Mouse (Mus musculus) embryonic fibroblast, embryonic 13.5 days (primary cell): ENCODE data around the gene Adamts18. TPM values are rescaled to one million over a fixed set of nuclear protein-coding genes. Genes with fewer than 3 reads are reported as not detected.
"Not testable (repeated sequence)": the region's sequence is repeated elsewhere in the genome, so short reads cannot be mapped to it uniquely, and the experiment has no call there.

Source experiments
- H3K27ac ChIP-seq: 2 replicates; pipeline ENCODE4 v1.5.1; 2012; ENCODE audit warnings: low read length, control low read depth, inconsistent platforms; ENCODE audit not compliant: insufficient read depth
- H3K4me1 ChIP-seq: 2 replicates; pipeline ENCODE4 v1.6.1; 2011; ENCODE audit warnings: low read length; ENCODE audit not compliant: control insufficient read depth, insufficient read depth
- H3K4me3 ChIP-seq: 2 replicates; pipeline ENCODE4 v1.5.1; 2011; ENCODE audit warnings: mild to moderate bottlenecking, control low read depth, low read length; ENCODE audit not compliant: insufficient read depth
- CTCF ChIP-seq: IDR thresholded peaks from 2 replicates; pipeline ENCODE4 v1.5.1; 2011; ENCODE audit warnings: mild to moderate bottlenecking, control low read depth, low read length, moderate library complexity, borderline replicate concordance; ENCODE audit not compliant: insufficient read depth
- POLR2A ChIP-seq: IDR thresholded peaks from 2 replicates; pipeline ENCODE4 v1.6.1; 2011; ENCODE audit warnings: low read depth, mild to moderate bottlenecking, control low read depth, low read length, moderate library complexity
- polyA plus RNA-seq: library from polyadenylated mRNA; stranded (reverse); fragments of >200 nt; gene quantifications from 2 replicates; pipeline ENCODE4 v1.2.4, GENCODE M21; 2011; ENCODE audit warnings: low read depth; ENCODE audit not compliant: missing spikeins, insufficient read length

The Adamts18 gene
- polyA plus RNA-seq, 1 experiment = 0.30 TPM

DNA sequence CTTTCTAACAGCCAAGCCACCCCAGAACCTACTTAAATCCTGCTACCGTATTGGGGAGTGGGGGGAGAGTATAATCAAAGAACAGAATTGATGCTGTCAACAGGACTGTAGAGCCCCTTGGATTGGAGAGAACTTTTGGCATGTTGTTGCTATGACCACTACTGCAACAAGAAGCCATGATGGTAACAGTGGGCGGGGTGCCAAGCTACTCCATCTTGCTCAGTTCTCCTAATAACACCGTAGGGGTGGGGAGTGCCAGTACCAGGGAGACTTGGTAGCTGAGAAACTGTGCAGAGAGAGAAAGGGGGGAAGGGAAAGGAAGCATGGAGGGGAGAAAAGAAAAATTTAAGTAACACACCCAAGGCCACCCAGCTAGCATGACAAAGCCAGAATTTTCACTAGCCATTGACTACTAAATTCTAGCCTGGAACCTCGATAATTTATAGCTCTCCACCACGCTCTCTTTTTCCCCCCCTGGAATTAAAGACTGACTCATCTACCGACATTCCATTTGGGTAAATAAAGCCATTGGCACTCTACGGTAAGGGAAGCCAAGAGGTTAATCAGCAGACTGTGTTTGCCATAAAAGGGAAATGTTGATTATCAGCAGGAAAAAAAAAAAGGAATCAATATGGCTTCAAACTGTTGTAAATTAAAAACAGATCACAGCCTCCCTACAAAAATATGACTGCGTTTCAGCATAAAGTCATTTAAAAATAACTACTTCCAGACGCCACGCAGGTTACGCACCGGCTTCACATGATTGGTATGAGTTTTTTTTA is 44.5 kb downstream of the Adamts18 start:
- TF ChIP-seq POLR2A (no peak), CTCF (no peak)
- Histone ChIP-seq H3K4me1 (peaks cover 15% of the 10 kb centered on the region), H3K4me3 (no peak overlapping the region), H3K27ac (peak overlapping the region; percentile 90)

DNA sequence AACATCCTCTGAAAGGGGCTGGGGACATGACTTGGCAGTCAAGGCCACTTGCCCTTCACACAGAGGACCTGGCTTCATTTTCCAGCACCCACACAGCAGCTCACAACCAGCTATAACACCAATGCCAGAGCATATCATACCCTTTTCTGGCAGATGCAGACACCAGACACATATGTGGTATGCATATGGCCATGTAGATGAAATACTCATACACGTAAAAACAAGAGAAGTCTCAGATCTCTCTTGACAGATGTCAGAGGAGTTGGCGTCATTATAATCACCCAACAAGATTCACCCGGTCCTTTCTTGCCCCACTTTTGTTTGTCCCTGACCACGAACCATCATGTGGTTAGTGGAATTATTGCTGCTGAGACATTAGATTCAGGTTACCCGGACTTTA is 47.0 kb downstream of the Adamts18 start:
- TF ChIP-seq POLR2A (no peak), CTCF (no peak)

GRCm38 (mm10) chr8:113800556-113800955 is 48.0 kb downstream of the Adamts18 start:
- peaks cover 15% of the 10 kb centered on the region for H3K4me1 ChIP-seq
- H3K27ac ChIP-seq, H3K4me3 ChIP-seq: not testable (repeated sequence)

More for the DNA sequence above, 47.0 kb downstream of the Adamts18 start:
- Histone ChIP-seq H3K4me1 (peaks cover 15% of the 10 kb centered on the region), H3K4me3 (no peak overlapping the region), H3K27ac (no peak overlapping the region)

DNA sequence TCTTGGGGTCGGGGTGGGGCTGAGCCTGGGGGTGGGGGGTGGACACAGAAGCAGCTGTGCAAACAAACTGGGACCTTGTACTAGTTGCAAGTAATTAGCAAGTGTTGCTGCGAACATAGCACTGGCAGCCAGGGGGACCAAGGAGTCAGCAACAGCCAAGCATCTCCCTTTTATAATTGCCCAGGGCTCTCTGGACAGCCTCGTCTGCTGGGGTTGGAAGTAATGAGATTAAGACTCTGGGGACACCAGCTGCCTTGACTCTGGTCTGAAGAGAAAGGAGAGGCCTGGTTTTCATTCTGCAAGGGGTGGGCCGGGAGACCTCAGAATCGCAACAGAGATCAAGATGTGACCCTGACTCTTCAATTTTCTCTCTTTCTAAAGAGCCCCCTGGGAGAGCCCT is 49.0 kb downstream of the Adamts18 start:
- TF ChIP-seq POLR2A (no peak), CTCF (no peak)
- Histone ChIP-seq H3K4me3 (no peak overlapping the region), H3K4me1 (peaks cover 11% of the 10 kb centered on the region), H3K27ac (no peak overlapping the region)

DNA sequence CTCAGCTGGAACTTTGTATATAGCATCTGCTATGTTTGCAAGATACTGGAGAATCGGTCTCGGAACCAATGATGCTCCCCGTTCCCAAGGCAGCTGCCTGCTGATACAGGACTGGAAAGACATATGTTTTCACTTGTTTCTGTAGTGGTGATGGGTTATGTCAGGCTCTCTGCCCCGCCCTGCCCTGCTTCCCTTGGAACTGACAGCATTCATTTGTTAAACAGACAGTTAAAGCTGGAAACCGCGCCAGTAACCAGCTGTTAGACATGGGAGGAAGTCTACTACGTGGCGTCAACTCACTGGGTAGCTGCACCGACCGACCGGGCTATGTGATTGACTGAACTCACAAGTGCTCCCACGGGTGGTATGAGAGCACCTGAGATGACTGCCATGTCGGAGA is 56.7 kb downstream of the Adamts18 start:
- TF ChIP-seq CTCF (no peak), POLR2A (no peak)
- Histone ChIP-seq H3K4me3 (no peak overlapping the region), H3K4me1 (no peaks in the 10 kb centered on the region), H3K27ac (no peak overlapping the region)

GRCm38 (mm10) chr8:113791061-113791460 is 57.5 kb downstream of the Adamts18 start:
- H3K4me3 ChIP-seq = no peak overlapping the region
- H3K4me1 ChIP-seq = no peaks in the 10 kb centered on the region
- TF ChIP-seq CTCF = no peak
- no peak for TF ChIP-seq POLR2A
- no peak overlapping the region for H3K27ac ChIP-seq

- H3K4me3 ChIP-seq = no peak overlapping the region
- no peak for TF ChIP-seq POLR2A
- TF ChIP-seq CTCF = no peak
- H3K4me1 ChIP-seq = no peaks in the 10 kb centered on the region
- no peak overlapping the region for H3K27ac ChIP-seq
Observed at GRCm38 (mm10) chr8:113783711-113784110, 64.8 kb downstream of the Adamts18 start.

DNA sequence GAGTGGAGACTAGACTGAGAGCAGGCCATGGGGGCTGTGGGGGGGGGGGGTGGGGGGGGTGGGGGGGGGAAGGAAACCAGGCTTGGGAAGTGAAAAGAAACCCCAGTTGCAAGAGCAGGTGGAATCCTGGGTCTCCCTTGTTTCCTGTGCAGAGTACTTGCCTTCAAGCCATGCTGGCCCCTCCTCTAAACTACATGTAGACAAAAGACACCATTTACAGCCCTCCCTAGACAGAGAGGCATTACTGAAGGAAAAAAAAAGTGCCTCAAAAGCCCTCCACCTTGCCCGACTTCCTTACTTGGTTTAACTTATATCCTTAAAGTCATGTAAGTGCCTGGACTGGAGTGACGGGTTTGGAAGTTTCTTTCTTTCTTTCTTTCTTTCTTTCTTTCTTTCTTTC is 67.0 kb downstream of the Adamts18 start:
- Histone ChIP-seq H3K4me1 (no peaks in the 10 kb centered on the region), H3K27ac (no peak overlapping the region), H3K4me3 (no peak overlapping the region)
- TF ChIP-seq POLR2A = no peak
- TF ChIP-seq CTCF = no peak

DNA sequence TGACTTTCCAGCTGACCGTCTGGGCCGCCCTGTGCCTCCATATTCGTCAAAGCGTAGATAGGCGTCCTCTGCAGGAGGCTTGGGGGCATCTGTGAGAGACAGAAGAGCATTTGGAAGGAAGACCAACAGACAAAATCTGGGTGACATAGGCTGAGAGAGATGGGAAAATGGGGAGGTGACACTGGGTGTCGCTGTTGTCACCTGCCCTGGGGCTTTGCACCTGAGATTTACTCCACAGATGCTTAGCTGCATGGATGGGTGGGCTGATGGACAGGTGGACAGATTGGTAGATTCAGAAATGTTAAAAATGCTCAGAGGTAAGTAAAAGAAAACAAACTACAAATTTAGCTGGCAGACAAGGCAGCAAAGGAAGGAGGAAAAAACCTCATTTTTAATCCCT is 73.2 kb downstream of the Adamts18 start:
- Histone ChIP-seq H3K4me3 (no peak overlapping the region), H3K4me1 (no peaks in the 10 kb centered on the region), H3K27ac (no peak overlapping the region)
- no peak for TF ChIP-seq CTCF
- TF ChIP-seq POLR2A = no peak

GRCm38 (mm10) chr8:113768861-113769410 is 79.6 kb downstream of the Adamts18 start:
- Histone ChIP-seq H3K4me1 (no peaks in the 10 kb centered on the region), H3K4me3 (no peak overlapping the region), H3K27ac (no peak overlapping the region)
- TF ChIP-seq POLR2A (no peak), CTCF (no peak)

DNA sequence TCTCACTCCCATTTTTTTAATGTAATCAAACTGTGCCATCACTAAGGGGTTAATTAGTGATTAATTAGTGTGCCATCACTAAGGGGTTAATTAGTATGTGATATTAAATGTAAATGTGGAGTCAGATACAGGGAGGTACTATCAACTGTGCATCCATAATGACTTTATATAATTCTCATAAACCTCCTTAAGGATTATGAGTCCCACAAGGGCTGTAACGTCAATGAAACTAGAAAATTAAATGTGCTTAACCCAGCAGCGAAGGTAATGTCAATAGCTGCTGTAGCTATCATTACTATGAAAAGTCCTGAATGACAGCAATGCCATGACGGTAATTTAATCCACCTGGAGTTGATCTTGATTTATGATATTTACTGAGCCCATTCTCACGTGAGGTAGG is 83.4 kb downstream of the Adamts18 start:
- H3K27ac ChIP-seq = no peak overlapping the region
- TF ChIP-seq CTCF (no peak), POLR2A (no peak)
- H3K4me1 ChIP-seq = no peaks in the 10 kb centered on the region
- H3K4me3 ChIP-seq = no peak overlapping the region
